Mouse (Mus musculus) CH12.LX (cell line): Measurements from ENCODE around the gene Cdc20b. TPM values are rescaled to one million over a fixed set of nuclear protein-coding genes. Genes with fewer than 3 reads are reported as not detected.
A peak's percentile ranks its signal among the peaks of the same experiment; 100 is the strongest.

Source experiments
- DNase-seq: peaks from one replicate; pipeline ENCODE4 v3.0.0-alpha.2; 2013; ENCODE audit errors: extremely low read depth
- H3K27ac ChIP-seq: 2 replicates; pipeline ENCODE4 v1.5.1; 2012; ENCODE audit warnings: low read depth, mild to moderate bottlenecking, control low read depth, moderate library complexity; ENCODE audit not compliant: insufficient read depth
- H3K27me3 ChIP-seq: replicated peaks from 2 replicates; pipeline ENCODE3; 2012; ENCODE audit warnings: inconsistent platforms
- H3K36me3 ChIP-seq, 2 experiments: replicated peaks in 1 of 2; 2 replicates each; pipeline versions ENCODE3 to v1.6.1; 2012; ENCODE audit warnings: inconsistent platforms in 1 of 2, low read length in 1 of 2, mild to moderate bottlenecking in 1 of 2, mixed read lengths in 1 of 2, moderate library complexity in 1 of 2; ENCODE audit not compliant: control insufficient read depth in 1 of 2, insufficient read depth in 1 of 2
- H3K4me1 ChIP-seq, 2 experiments: 2 replicates each; pipeline ENCODE4 v1.6.1; 2012; ENCODE audit warnings: inconsistent platforms in 1 of 2, moderate library complexity in 1 of 2; ENCODE audit not compliant: insufficient read depth in 2 of 2, control insufficient read depth in 1 of 2
- H3K4me2 ChIP-seq: 2 replicates; pipeline ENCODE4 v1.6.1; 2012; ENCODE audit warnings: low read depth, mild to moderate bottlenecking, control low read depth; ENCODE audit not compliant: poor library complexity, insufficient read depth, severe bottlenecking
- H3K4me3 ChIP-seq, 3 experiments: fragments of 150-350 bp in 1 of 3; sonication (generic) in 1 of 3; replicated peaks in 1 of 3; 2 replicates each; pipeline versions ENCODE3 to v1.5.1; 2011 to 2012; ENCODE audit warnings: low read depth in 2 of 3, low read length in 2 of 3, mild to moderate bottlenecking in 2 of 3, moderate library complexity in 2 of 3, control low read depth in 1 of 3, improper control_type of control experiment in 1 of 3, inconsistent platforms in 1 of 3, mixed read lengths in 1 of 3; ENCODE audit not compliant: poor library complexity in 1 of 3
- H3K79me2 ChIP-seq: replicated peaks from 2 replicates; pipeline ENCODE4 v1.6.1; 2012; ENCODE audit warnings: mild to moderate bottlenecking, moderate library complexity; ENCODE audit not compliant: control insufficient read depth, poor library complexity, insufficient read depth, severe bottlenecking; ENCODE audit errors: extremely low read depth
- H3K9ac ChIP-seq: 2 replicates; pipeline ENCODE4 v1.6.1; 2012; ENCODE audit warnings: low read depth, mild to moderate bottlenecking, control low read depth, moderate library complexity; ENCODE audit not compliant: insufficient read depth
- H3K9me3 ChIP-seq: replicated peaks from 2 replicates; pipeline ENCODE3; 2012; ENCODE audit warnings: low read length, inconsistent platforms, mixed read lengths
- BHLHE40 ChIP-seq: IDR thresholded peaks from 2 replicates; pipeline ENCODE4 v1.6.1; 2011; ENCODE audit warnings: mild to moderate bottlenecking, low read depth, low read length, improper control_type of control experiment
- CHD1 ChIP-seq: IDR thresholded peaks from 2 replicates; pipeline ENCODE4 v1.6.1; 2012; ENCODE audit warnings: low read depth, low read length, improper control_type of control experiment, inconsistent platforms
- CTCF ChIP-seq, 2 experiments: IDR thresholded peaks in 1 of 2; conservative IDR thresholded peaks in 1 of 2; 2 replicates each; pipeline ENCODE4 v1.5.1; 2011 to 2012; ENCODE audit warnings: low read depth in 2 of 2, low read length in 2 of 2, improper control_type of control experiment in 1 of 2, inconsistent platforms in 1 of 2, mild to moderate bottlenecking in 1 of 2, moderate library complexity in 1 of 2
- E2F4 ChIP-seq: IDR thresholded peaks from 2 replicates; pipeline ENCODE4 v1.6.1; 2011; ENCODE audit warnings: low read depth, low read length, improper control_type of control experiment; ENCODE audit not compliant: insufficient replicate concordance
- ELF1 ChIP-seq: IDR thresholded peaks from 2 replicates; pipeline ENCODE4 v1.6.1; 2014; ENCODE audit warnings: low read depth, mild to moderate bottlenecking, inconsistent platforms, low read length, improper control_type of control experiment
- ETS1 ChIP-seq: conservative IDR thresholded peaks from 2 replicates; pipeline ENCODE4 v1.6.1; 2012; ENCODE audit warnings: low read depth, mild to moderate bottlenecking, inconsistent platforms, low read length, improper control_type of control experiment, moderate library complexity
- GABPA ChIP-seq: IDR thresholded peaks from 2 replicates; pipeline ENCODE4 v1.6.1; 2012; ENCODE audit warnings: low read depth, low read length, improper control_type of control experiment, inconsistent platforms; ENCODE audit not compliant: insufficient replicate concordance
- HCFC1 ChIP-seq: IDR thresholded peaks from 2 replicates; pipeline ENCODE4 v1.6.1; 2012; ENCODE audit warnings: low read depth, mild to moderate bottlenecking, inconsistent platforms, low read length, improper control_type of control experiment
- JUN ChIP-seq: IDR thresholded peaks from 2 replicates; pipeline ENCODE4 v1.6.1; 2011; ENCODE audit warnings: low read depth, mild to moderate bottlenecking, low read length, improper control_type of control experiment, moderate library complexity; ENCODE audit not compliant: insufficient read depth
- JUND ChIP-seq: conservative IDR thresholded peaks from 2 replicates; pipeline ENCODE4 v1.6.1; 2011; ENCODE audit warnings: low read depth, low read length, improper control_type of control experiment
- KAT2A ChIP-seq: IDR thresholded peaks from 2 replicates; pipeline ENCODE4 v1.6.1; 2012; ENCODE audit warnings: low read length, improper control_type of control experiment, inconsistent platforms; ENCODE audit not compliant: insufficient replicate concordance
- MAX ChIP-seq: IDR thresholded peaks from 2 replicates; pipeline ENCODE4 v1.6.1; 2011; ENCODE audit warnings: low read length, improper control_type of control experiment
- MAZ ChIP-seq: IDR thresholded peaks from 2 replicates; pipeline ENCODE4 v1.6.1; 2012; ENCODE audit warnings: low read depth, mild to moderate bottlenecking, inconsistent platforms, low read length, improper control_type of control experiment, moderate library complexity
- MXI1 ChIP-seq: IDR thresholded peaks from 2 replicates; pipeline ENCODE4 v1.6.1; 2011; ENCODE audit warnings: mild to moderate bottlenecking, low read depth, low read length, improper control_type of control experiment
- MYC ChIP-seq: IDR thresholded peaks from 2 replicates; pipeline ENCODE4 v1.6.1; 2011; ENCODE audit warnings: low read depth, mild to moderate bottlenecking, improper control_type of control experiment, low read length
- NRF1 ChIP-seq: IDR thresholded peaks from 2 replicates; pipeline ENCODE4 v1.6.1; 2014; ENCODE audit warnings: low read depth, mild to moderate bottlenecking, inconsistent platforms, low read length, improper control_type of control experiment, moderate library complexity
- PAX5 ChIP-seq: IDR thresholded peaks from 2 replicates; pipeline ENCODE4 v1.6.1; 2012; ENCODE audit warnings: low read length, inconsistent platforms, mixed read lengths
- POLR2A ChIP-seq: IDR thresholded peaks from 2 replicates; pipeline ENCODE4 v1.6.1; 2011; ENCODE audit warnings: low read depth, mild to moderate bottlenecking, improper control_type of control experiment, low read length
- POLR2AphosphoS2 ChIP-seq: IDR thresholded peaks from 2 replicates; pipeline ENCODE4 v1.6.1; 2011; ENCODE audit warnings: low read depth, low read length, improper control_type of control experiment
- RAD21 ChIP-seq: IDR thresholded peaks from 2 replicates; pipeline ENCODE4 v1.6.1; 2011; ENCODE audit warnings: low read depth, mild to moderate bottlenecking, low read length, improper control_type of control experiment, moderate library complexity
- RCOR1 ChIP-seq: conservative IDR thresholded peaks from 2 replicates; pipeline ENCODE4 v1.6.1; 2012; ENCODE audit warnings: low read depth, mild to moderate bottlenecking, inconsistent platforms, low read length, improper control_type of control experiment
- SMC3 ChIP-seq: IDR thresholded peaks from 2 replicates; pipeline ENCODE4 v1.6.1; 2011; ENCODE audit warnings: low read depth, low read length, improper control_type of control experiment
- USF1 ChIP-seq: IDR thresholded peaks from 2 replicates; pipeline ENCODE4 v1.6.1; 2014; ENCODE audit warnings: low read depth, mild to moderate bottlenecking, inconsistent platforms, low read length, improper control_type of control experiment
- USF2 ChIP-seq: conservative IDR thresholded peaks from 2 replicates; pipeline ENCODE4 v1.6.1; 2011; ENCODE audit warnings: low read depth, low read length, improper control_type of control experiment
- ZC3H11A ChIP-seq: IDR thresholded peaks from 2 replicates; pipeline ENCODE4 v1.6.1; 2012; ENCODE audit warnings: low read depth, mild to moderate bottlenecking, inconsistent platforms, low read length, improper control_type of control experiment
- ZKSCAN1 ChIP-seq: IDR thresholded peaks from 2 replicates; pipeline ENCODE4 v1.6.1; 2012; ENCODE audit warnings: low read depth, inconsistent platforms, low read length, improper control_type of control experiment, borderline replicate concordance
- dilution Hi-C: fragments of 300-500 bp; cut with MboI; formaldehyde crosslinking; loops from 2 replicates; pipeline ENCODE4 v1.14.3; 2020; ENCODE audit warnings: low sequenced_read_pairs; ENCODE audit not compliant: extremely low pct_unique_long_range_greater_than_20kb, extremely low pct_ligation_motif_present
- in situ Hi-C: fragments of 300-500 bp; cut with MboI; formaldehyde crosslinking; loops from 3 replicates; pipeline ENCODE4 v1.14.3; 2019; ENCODE audit warnings: low sequenced_read_pairs, low pct_ligation_motif_present, low pct_unique_long_range_greater_than_20kb, mixed read lengths
- polyA plus RNA-seq: library from polyadenylated mRNA; unstranded; fragments of >175 nt; gene quantifications from 2 replicates; pipeline ENCODE4 v1.2.1, GENCODE M21; 2012; ENCODE audit warnings: low read depth; ENCODE audit not compliant: insufficient read length
- total RNA-seq, 2 experiments: library from RNA; depleted of rRNA; stranded (reverse); fragments of 300-350 nt in 1 of 2; fragments of >200 nt in 1 of 2; gene quantifications; 2 replicates each; pipeline ENCODE4 v1.2.3; 2012 to 2014

Gene Cdc20b
- total and polyA plus RNA-seq, 3 experiments, result not detected

GRCm38 (mm10) chr13:113061746-113062145, 26.8 kb downstream of the Cdc20b start:
- Histone ChIP-seq H3K4me1 (peaks cover 0 to under 1% of the 10 kb centered on the region in 2 experiments; a peak in 1 of 4 replicates), H3K27me3 (no peaks in the 10 kb centered on the region), H3K27ac (no peak overlapping the region), H3K9ac (no peak overlapping the region), H3K9me3 (no peaks in the 10 kb centered on the region), H3K4me2 (no peak overlapping the region), H3K36me3 (no peaks in the 10 kb centered on the region), H3K4me3 (no peak overlapping the region), H3K79me2 (no peaks in the 10 kb centered on the region)
- in situ Hi-C loops, result no loop called here
- dilution Hi-C loops, result no loop called here
- no peak for DNase-seq
- TF ChIP-seq USF2 (no peak), POLR2AphosphoS2 (no peak), MXI1 (no peak), CTCF (conservative IDR thresholded peaks at IDR 0.05 in 1 of 2, IDR thresholded peaks at IDR 0.05 in 1 of 2; ENCODE audit: low read depth in 2 of 2, low read length in 2 of 2) (no peak), POLR2A (no peak), MAX (no peak), RAD21 (no peak), ZC3H11A (no peak), MYC (no peak), JUND (no peak), ETS1 (no peak), SMC3 (no peak)

- TF ChIP-seq MYC, result no peak
- TF ChIP-seq KAT2A, result no peak
- TF ChIP-seq GABPA, result no peak
- TF ChIP-seq, all 38 proteins: peak for 0
- Histone ChIP-seq H3K9ac (no peak overlapping the region), H3K4me2 (0 out of 2 replicates have a peak overlapping the region, but pooled peaks have one; percentile 5), H3K79me2 (no peaks in the 10 kb centered on the region), H3K27ac (no peak overlapping the region), H3K27me3 (no peaks in the 10 kb centered on the region), H3K4me3 (no peak overlapping the region), H3K4me1 (no peaks in the 10 kb centered on the region), H3K36me3 (no peaks in the 10 kb centered on the region), H3K9me3 (no peaks in the 10 kb centered on the region)
- dilution Hi-C loops, result no loop called here
- in situ Hi-C loops, result no loop called here
- no peak for DNase-seq
Observed at GRCm38 (mm10) chr13:113064542-113064941, 29.6 kb downstream of the Cdc20b start.

GRCm38 (mm10) chr13:113079021-113079420, 44.1 kb downstream of the Cdc20b start:
- no peaks in the 10 kb centered on the region for H3K79me2 ChIP-seq
- H3K4me2 ChIP-seq, result no peak overlapping the region
- in situ Hi-C loops, result no loop called here
- no peaks in the 10 kb centered on the region for H3K27me3 ChIP-seq
- H3K36me3 ChIP-seq, result no peaks in the 10 kb centered on the region
- no peak overlapping the region for H3K4me3 ChIP-seq
- no peak for DNase-seq
- dilution Hi-C loops, result no loop called here
- H3K27ac ChIP-seq, result no peak overlapping the region
- TF ChIP-seq HCFC1 (no peak), ELF1 (no peak), E2F4 (no peak), ZC3H11A (no peak), JUN (no peak), RAD21 (no peak), BHLHE40 (no peak), MXI1 (no peak), CHD1 (no peak), USF2 (no peak), USF1 (no peak), SMC3 (no peak), MAZ (no peak), ZKSCAN1 (no peak), NRF1 (no peak), PAX5 (no peak), MAX (no peak), RCOR1 (no peak), CTCF (conservative IDR thresholded peaks at IDR 0.05 in 1 of 2, IDR thresholded peaks at IDR 0.05 in 1 of 2; ENCODE audit: low read depth in 2 of 2, low read length in 2 of 2) (no peak), MYC (no peak)
- H3K9me3 ChIP-seq, result no peaks in the 10 kb centered on the region
- H3K9ac ChIP-seq, result no peak overlapping the region
- H3K4me1 ChIP-seq, result no peaks in the 10 kb centered on the region
